Mouse (Mus musculus) liver, adult 2 months (tissue): Measurements from ENCODE around the gene Uqcrfs1.

Source experiments
- CTCF ChIP-seq: fragments of 200-500 bp; IDR thresholded peaks from 2 replicates; pipeline ENCODE4 v1.5.1; 2011; ENCODE audit warnings: low read depth, low read length, control low read depth
- POLR2A ChIP-seq: fragments of 200-500 bp; IDR thresholded peaks from 2 replicates; pipeline ENCODE4 v1.6.1; 2011; ENCODE audit warnings: low read length, control low read depth; ENCODE audit not compliant: insufficient read depth; ENCODE audit errors: extremely low read depth

DNA sequence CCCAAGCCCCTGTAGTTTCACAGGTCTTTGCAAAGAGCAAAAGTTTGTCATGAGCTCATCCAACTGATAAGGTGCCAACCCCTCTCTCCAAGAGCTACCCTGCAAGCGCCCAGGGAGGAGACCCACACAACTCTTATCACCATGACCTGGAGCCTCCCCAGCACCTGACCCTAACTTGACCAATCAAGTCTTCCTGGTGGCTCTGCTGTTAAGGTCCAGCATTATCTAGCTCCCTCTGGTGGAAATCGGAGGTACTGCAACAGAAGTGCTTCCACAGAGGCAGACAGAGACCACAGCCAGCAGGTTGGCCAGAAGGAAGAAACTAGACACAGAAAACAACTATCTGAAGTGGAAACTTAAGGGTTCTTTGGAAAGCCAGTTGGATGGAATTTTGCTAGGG lies 3.7 kb upstream of the Uqcrfs1 start:
- TF ChIP-seq CTCF (peak; percentile 78), POLR2A (no peak)
